Mouse (Mus musculus): ENCODE results near the gene Pigw.

- TF ChIP-seq CTCF (IDR thresholded peaks at IDR 0.05; ENCODE audit: borderline replicate concordance, control insufficient read depth, extremely low read depth, insufficient read depth, low read length, poor library complexity) (no peak), POLR2A (IDR thresholded peaks at IDR 0.05; ENCODE audit: control insufficient read depth, extremely low read depth, insufficient read depth, low read length, poor library complexity) (no peak)
Measured at GRCm38 (mm10) chr11:84873042-84873833, 6.8 kb downstream of the Pigw start.
